16 mouse cellular contexts compared by ENCODE assay signal in the genomic region with DNA sequence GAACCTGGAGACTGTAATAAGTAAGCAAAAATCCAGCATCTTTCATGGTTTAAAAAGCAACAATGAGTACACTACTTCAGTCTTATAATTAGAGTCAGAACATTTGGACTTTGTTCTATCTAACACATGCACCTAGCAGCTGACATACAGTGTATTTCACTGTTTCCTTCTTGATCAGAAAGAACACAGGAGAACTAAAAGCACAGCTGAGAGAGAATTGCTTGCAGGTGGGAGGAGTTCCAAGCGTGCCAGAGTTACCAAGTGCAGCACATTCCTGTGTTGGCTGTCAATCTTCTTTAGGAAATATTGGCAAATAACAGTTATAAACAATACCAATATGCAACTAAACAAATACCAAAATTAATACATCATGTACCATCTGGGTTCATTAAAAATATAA. TPM values are rescaled to one million over a fixed set of nuclear protein-coding genes. Genes with fewer than 3 reads are reported as not detected.
DNase-seq lines count a peak whose midpoint lies in the region.
"Had no signal": no experiment of that assay in that cellular context is flagged by ENCODE, and none has a peak within 500 bp of the region (broad histone marks: within the 10 kb centered on the region; RNA-seq: fewer than 3 reads in every experiment).

No protein-coding gene starts in this region.

- DNase-seq in layer of hippocampus, adult 11-12 months (ENCODE audit: low spot score), result peak; percentile 43
- no peak for DNase-seq in layer of hippocampus, postnatal 10 days (ENCODE audit: low spot score in 2 of 2)
- DNase-seq in brain, adult 2 months (ENCODE audit: low read depth, low spot score), result peak; percentile 30
- peak; percentile 25 for DNase-seq in layer of hippocampus, adult 9-10 months (ENCODE audit: low spot score)
- no peak for DNase-seq in urinary bladder, postnatal 10 days (ENCODE audit: low spot score)
- DNase-seq in heart, postnatal 10 days, result no peak
- DNase-seq: adrenal gland, adult 2 months; adrenal gland, postnatal 14 days; B cell, adult 2 months; cerebellum, adult 11-12 months; cerebellum, adult 9-10 months; cerebellum, postnatal 14 days; gastrocnemius, postnatal 10 days; gastrocnemius, postnatal 36 days; heart, adult 2 months had no signal

- intact Hi-C loops in heart, postnatal 10 days (cut with DNase I), result loop anchor here (5.0 kb wide), 1 partner anchor 96 kb away; no protein-coding TSS in a partner anchor

RNA-seq across cellular contexts. Expression of gene 1810010H24Rik, which starts 35.5 kb away (rescaled TPM):
- total RNA-seq in layer of hippocampus, postnatal 10 days (2021), result 1 to 10 TPM; 3.0 to 3.9 TPM
- 1 to 10 TPM; 3.2 to 3.8 TPM for total RNA-seq in heart, postnatal 10 days (2021)
- total RNA-seq: granulocyte monocyte progenitor cell, adult 5-6 weeks had no signal

Comparison
In these comparisons a context has a peak if more than half of its experiments do, and no peak if none do; other contexts are left out.
1. DNase-seq: peak in layer of hippocampus, adult 11-12 months (single experiment), brain, adult 2 months (single experiment) and layer of hippocampus, adult 9-10 months (single experiment); none in layer of hippocampus, postnatal 10 days (0 of 2), urinary bladder, postnatal 10 days (single experiment) and heart, postnatal 10 days (0 of 2).